Mouse (Mus musculus) liver, embryonic 11.5 days (tissue): ENCODE results near the gene Ntn5. TPM values are rescaled to one million over a fixed set of nuclear protein-coding genes. Genes with fewer than 3 reads are reported as not detected.

Experiments
- ATAC-seq: fragments of 200-750 bp; cut with Nextera tagmentation; replicated peaks from 2 replicates; pipeline ENCODE4 v1.8.0; 2017; ENCODE audit warnings: moderate number of reproducible peaks, mild to moderate bottlenecking, moderate TSS enrichment, moderate library complexity; ENCODE audit not compliant: low FRiP score
- DNase-seq: peaks from one replicate; pipeline ENCODE4 v3.0.0-alpha.2; 2017; ENCODE audit warnings: low spot score
- H3K27ac ChIP-seq: fragments of 300-500 bp; sonication (generic); 2 replicates; pipeline ENCODE4 v1.5.1; 2014; ENCODE audit warnings: mild to moderate bottlenecking, low read depth, low read length, control low read depth
- H3K27me3 ChIP-seq: fragments of 300-500 bp; sonication (generic); replicated peaks from 2 replicates; pipeline ENCODE4 v1.6.1; 2014; ENCODE audit warnings: low read length, mixed read lengths; ENCODE audit not compliant: control insufficient read depth, insufficient read depth
- H3K36me3 ChIP-seq: fragments of 300-500 bp; sonication (generic); 2 replicates; pipeline ENCODE4 v1.6.1; 2014; ENCODE audit warnings: mild to moderate bottlenecking, low read length, moderate library complexity, mixed read lengths; ENCODE audit not compliant: control insufficient read depth, insufficient read depth
- H3K4me1 ChIP-seq: fragments of 300-500 bp; sonication (generic); replicated peaks from 2 replicates; pipeline ENCODE4 v1.6.1; 2014; ENCODE audit warnings: low read length, mixed read lengths; ENCODE audit not compliant: control insufficient read depth, insufficient read depth
- H3K4me2 ChIP-seq: fragments of 300-500 bp; sonication (generic); 2 replicates; pipeline ENCODE4 v1.6.1; 2014; ENCODE audit warnings: mild to moderate bottlenecking, control low read depth, moderate library complexity
- H3K4me3 ChIP-seq: fragments of 300-500 bp; sonication (generic); 2 replicates; pipeline ENCODE4 v1.5.1; 2014; ENCODE audit warnings: low read depth, low read length, control low read depth
- H3K9ac ChIP-seq: fragments of 300-500 bp; sonication (generic); 2 replicates; pipeline ENCODE4 v1.6.1; 2014; ENCODE audit warnings: low read depth, low read length, control low read depth
- H3K9me3 ChIP-seq: fragments of 300-500 bp; sonication (generic); 2 replicates; pipeline ENCODE4 v1.6.1; 2016; ENCODE audit warnings: low read length, inconsistent platforms, mixed read lengths; ENCODE audit not compliant: control insufficient read depth
- WGBS: fragments of 180-500 bp; shearing (Covaris S2); extraction: QIAGEN DNeasy Blood & Tissue Kit; methylation state at CpG from one replicate; pipeline ENCODE4 v1.1.7; 2014; 5-methylcytosine and 5-hydroxymethylcytosine counted together
- polyA plus RNA-seq: library from polyadenylated mRNA; unstranded; fragments of >200 nt; fragmentation: Nextera tagmentation; extraction: Ambion mirVana; gene quantifications from 2 replicates; pipeline ENCODE4 v1.2.1, GENCODE M21; 2014

Ntn5 gene
- polyA plus RNA-seq, 1 experiment from 2014 or later = 0.23 TPM

GRCm38 (mm10) chr7:45668921-45669320 is 14.9 kb upstream of the Ntn5 start:
- ATAC-seq (no peak), DNase-seq (no peak)
- 91% methylated on average over 9 of the region's 9 CpGs for WGBS
- Histone ChIP-seq H3K27ac (no peak overlapping the region), H3K4me1 (peaks cover 2% of the 10 kb centered on the region; the same call in 1 of the 2 replicates), H3K36me3 (no peaks in the 10 kb centered on the region), H3K9me3 (no peaks in the 10 kb centered on the region), H3K4me3 (no peak overlapping the region), H3K27me3 (no peaks in the 10 kb centered on the region), H3K4me2 (no peak overlapping the region), H3K9ac (no peak overlapping the region)

- Histone ChIP-seq H3K9ac (no peak overlapping the region), H3K4me3 (no peak overlapping the region), H3K36me3 (no peaks in the 10 kb centered on the region), H3K4me1 (peaks cover 7% of the 10 kb centered on the region; the same call in 1 of the 2 replicates), H3K27me3 (no peaks in the 10 kb centered on the region), H3K9me3 (no peaks in the 10 kb centered on the region), H3K4me2 (no peak overlapping the region), H3K27ac (no peak overlapping the region)
- 73% methylated on average over 7 of the region's 7 CpGs for WGBS
- no peak for ATAC-seq
- no peak for DNase-seq
Observed at GRCm38 (mm10) chr7:45677627-45678295, 6.1 kb upstream of the Ntn5 start.

DNA sequence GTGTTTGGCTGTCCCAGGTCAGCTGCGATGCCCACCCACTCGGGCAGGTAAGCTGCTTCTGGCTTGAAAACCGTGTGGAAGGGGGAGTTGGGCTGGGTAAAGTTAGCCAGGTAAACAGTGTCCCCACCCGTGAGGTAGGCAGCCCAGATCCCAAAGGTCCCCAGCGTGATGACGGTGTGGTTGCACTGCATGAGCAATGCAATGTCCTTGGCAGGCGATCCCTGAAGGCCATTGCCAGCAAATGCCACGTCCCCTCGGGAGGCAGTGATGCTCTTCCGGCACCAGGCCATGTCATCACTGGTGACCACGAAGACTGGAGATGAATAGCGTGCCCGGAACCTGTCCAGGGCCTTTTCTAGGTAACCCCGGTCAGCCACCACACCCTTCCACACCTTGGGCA is 5.3 kb upstream of the Ntn5 start:
- Histone ChIP-seq H3K4me1 (peaks cover 7% of the 10 kb centered on the region; the same call in 1 of the 2 replicates), H3K27ac (no peak overlapping the region), H3K27me3 (no peaks in the 10 kb centered on the region), H3K9me3 (no peaks in the 10 kb centered on the region), H3K4me2 (no peak overlapping the region), H3K4me3 (no peak overlapping the region), H3K9ac (no peak overlapping the region), H3K36me3 (no peaks in the 10 kb centered on the region)
- ATAC-seq (no peak), DNase-seq (no peak)
- 83% methylated on average over 14 of the region's 14 CpGs for WGBS

DNA sequence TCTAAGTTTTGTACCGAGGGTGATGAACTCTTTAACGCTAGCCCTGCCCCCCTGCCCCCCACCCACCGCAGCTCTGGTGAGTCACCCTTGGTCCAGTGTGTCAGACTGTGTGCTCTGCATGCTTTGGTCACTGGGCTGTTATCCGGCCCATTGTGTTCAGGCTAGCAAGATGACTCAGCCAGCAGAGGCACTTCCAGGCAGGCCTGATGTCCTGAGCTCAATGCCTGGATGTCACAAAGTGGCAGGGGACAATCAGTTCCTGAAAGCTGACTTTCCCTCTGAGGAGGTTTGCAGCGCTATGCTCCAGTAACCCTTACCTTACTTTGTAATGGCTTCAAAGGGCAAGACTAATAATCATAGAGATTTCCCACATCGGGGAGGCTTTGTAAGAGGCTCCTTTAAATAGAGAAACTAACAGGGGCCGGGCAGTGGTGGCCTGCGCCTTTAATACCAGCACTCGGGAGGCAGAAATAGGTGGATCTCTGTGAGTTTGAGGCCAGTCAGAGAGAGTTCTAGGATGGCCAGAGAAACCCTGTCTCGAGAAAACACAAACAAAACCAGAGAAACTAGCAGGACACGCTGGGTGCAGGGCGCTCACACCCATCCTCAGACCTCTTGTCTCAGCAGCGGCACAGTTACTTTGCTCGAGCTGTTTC is 3.7 kb upstream of the Ntn5 start:
- H3K4me3 ChIP-seq = no peak overlapping the region
- ATAC-seq (no peak), DNase-seq (no peak)
- no peak overlapping the region for H3K9ac ChIP-seq
- H3K4me2 ChIP-seq = no peak overlapping the region
- H3K4me1 ChIP-seq = peaks cover 7% of the 10 kb centered on the region; the same call in 1 of the 2 replicates
- WGBS = 72% methylated on average over 14 of the region's 14 CpGs
- H3K27me3 ChIP-seq = no peaks in the 10 kb centered on the region
- H3K27ac ChIP-seq = no peak overlapping the region
- H3K36me3 ChIP-seq = no peaks in the 10 kb centered on the region
- H3K9me3 ChIP-seq = no peaks in the 10 kb centered on the region

- Histone ChIP-seq H3K4me3 (no peak overlapping the region), H3K36me3 (no peaks in the 10 kb centered on the region), H3K27ac (no peak overlapping the region), H3K9me3 (no peaks in the 10 kb centered on the region), H3K27me3 (no peaks in the 10 kb centered on the region), H3K4me2 (no peak overlapping the region), H3K4me1 (peaks cover 7% of the 10 kb centered on the region; the same call in 1 of the 2 replicates), H3K9ac (no peak overlapping the region)
- DNase-seq (no peak), ATAC-seq (no peak)
- 63% methylated on average over 8 of the region's 8 CpGs for WGBS
Observed at GRCm38 (mm10) chr7:45681046-45681736, 2.6 kb upstream of the Ntn5 start.

DNA sequence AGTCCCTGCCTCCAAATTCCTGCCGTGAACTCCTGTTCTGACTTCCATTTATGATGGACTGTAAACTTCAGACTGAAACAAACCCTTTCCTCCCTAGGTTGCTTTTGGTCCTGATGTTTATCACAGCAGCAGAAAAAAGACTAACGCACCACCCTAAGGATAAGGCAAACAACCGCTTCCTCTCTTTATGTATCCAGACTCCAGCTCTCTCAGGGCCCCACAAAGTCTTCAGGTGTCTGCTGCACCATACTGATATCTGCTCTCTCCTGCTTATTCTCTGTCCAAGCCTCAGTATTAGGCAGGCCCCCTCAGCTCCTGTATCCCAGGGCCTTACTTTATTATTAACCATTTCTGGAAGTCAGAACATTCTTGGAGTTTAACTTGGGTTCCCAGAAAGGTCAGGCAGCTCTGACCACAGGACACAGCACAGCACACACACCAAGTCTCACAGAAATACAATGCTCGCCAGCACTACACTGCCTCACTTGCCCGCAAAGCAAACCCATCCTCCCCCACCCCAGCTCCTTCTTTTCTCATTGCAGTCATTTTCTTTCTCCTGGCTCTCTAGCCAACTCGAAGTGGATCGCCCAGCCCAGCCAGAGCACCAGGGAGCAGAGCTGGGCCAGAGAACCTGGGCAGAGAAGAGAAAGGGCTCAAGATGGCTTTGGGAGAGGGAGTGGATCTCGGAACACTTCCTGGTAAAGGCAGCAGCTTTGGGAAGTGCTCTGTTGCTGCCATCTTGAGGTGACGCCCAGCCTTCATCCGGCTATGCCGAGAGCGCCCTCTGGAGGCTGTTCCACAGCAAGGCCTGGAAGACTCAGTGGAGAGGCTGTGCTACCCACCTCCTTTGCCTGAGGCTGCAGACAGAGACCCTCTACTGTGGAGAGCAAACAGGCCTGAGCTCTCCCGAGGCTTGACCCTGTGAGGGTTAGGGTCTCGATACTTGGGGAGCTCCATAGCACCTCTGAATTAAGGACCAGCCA is 1.4 kb upstream of the Ntn5 start:
- Histone ChIP-seq H3K27me3 (no peaks in the 10 kb centered on the region), H3K9ac (peak overlapping the region; percentile 44), H3K4me3 (no peak overlapping the region), H3K27ac (no peak overlapping the region), H3K9me3 (no peaks in the 10 kb centered on the region), H3K4me1 (peaks cover 7% of the 10 kb centered on the region; the same call in 1 of the 2 replicates), H3K36me3 (no peaks in the 10 kb centered on the region), H3K4me2 (peak overlapping the region; percentile 52)
- WGBS = 25% methylated on average over 14 of the region's 14 CpGs
- peak; percentile 81 for DNase-seq
- peak; percentile 61 for ATAC-seq

- DNase-seq = no peak
- no peaks in the 10 kb centered on the region for H3K27me3 ChIP-seq
- H3K4me3 ChIP-seq = no peak overlapping the region
- no peaks in the 10 kb centered on the region for H3K36me3 ChIP-seq
- no peak for ATAC-seq
- WGBS = 51% methylated on average over 10 of the region's 10 CpGs
- peaks cover 6% of the 10 kb centered on the region for H3K4me1 ChIP-seq
- no peak overlapping the region for H3K27ac ChIP-seq
- no peak overlapping the region for H3K4me2 ChIP-seq
- no peak overlapping the region for H3K9ac ChIP-seq
- no peaks in the 10 kb centered on the region for H3K9me3 ChIP-seq
Observed at GRCm38 (mm10) chr7:45685811-45686210, 2.0 kb downstream of the Ntn5 start.

DNA sequence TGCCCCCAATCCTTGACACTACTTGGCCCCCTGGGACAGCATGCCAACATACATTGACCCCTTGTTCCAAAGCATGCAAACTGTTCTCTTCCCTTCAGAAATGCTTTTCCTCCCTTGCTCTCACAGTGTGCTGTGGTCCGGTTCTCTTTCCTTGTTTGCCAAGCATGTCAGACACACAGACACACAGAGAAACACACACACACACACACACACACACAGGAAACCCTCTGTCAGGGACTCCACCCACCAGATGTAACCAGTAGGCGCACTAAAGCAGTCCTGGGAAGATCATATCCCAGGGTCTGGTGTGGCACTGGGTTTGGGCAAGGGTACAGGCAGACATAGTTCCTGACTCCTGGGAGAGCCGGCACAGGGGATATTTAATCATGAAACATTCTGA is 3.0 kb downstream of the Ntn5 start:
- ATAC-seq = no peak
- WGBS = 56% methylated on average over 3 of the region's 3 CpGs
- H3K27ac ChIP-seq = no peak overlapping the region
- no peak for DNase-seq
- no peaks in the 10 kb centered on the region for H3K36me3 ChIP-seq
- no peak overlapping the region for H3K9ac ChIP-seq
- H3K27me3 ChIP-seq = no peaks in the 10 kb centered on the region
- H3K4me2 ChIP-seq = no peak overlapping the region
- H3K9me3 ChIP-seq = no peaks in the 10 kb centered on the region
- peaks cover 4% of the 10 kb centered on the region for H3K4me1 ChIP-seq
- no peak overlapping the region for H3K4me3 ChIP-seq
